ENCODE assay signal across 12 mouse cellular contexts in genomic region chr1:19109711-19110110, GRCm38 (mm10). TPM values are rescaled to one million over a fixed set of nuclear protein-coding genes. Genes with fewer than 3 reads are reported as not detected.
DNase-seq lines count a peak whose midpoint lies in the region; ATAC-seq lines count a peak whose summit lies in the region.
"Had no signal": no experiment of that assay in that cellular context is flagged by ENCODE, and none has a peak within 500 bp of the region (broad histone marks: within the 10 kb centered on the region; RNA-seq: fewer than 3 reads in every experiment).

No protein-coding gene starts in this region.

- H3K4me2 ChIP-seq in forebrain, embryonic 11.5 days (ENCODE audit: low read depth, low read length, severe bottlenecking): no peak overlapping the region
- H3K4me2 ChIP-seq in forebrain, embryonic 13.5 days: no peak overlapping the region
- H3K4me2 ChIP-seq in limb, embryonic 12.5 days: no peak overlapping the region

- 1% methylated on average over 16 of the region's 16 CpGs for WGBS in forebrain, embryonic 11.5 days
- under 1% methylated on average over 16 of the region's 16 CpGs for WGBS in forebrain, embryonic 13.5 days
- under 1% methylated on average over 16 of the region's 16 CpGs for WGBS in limb, embryonic 12.5 days

- H3K4me1 ChIP-seq in forebrain, embryonic 11.5 days (replicated peaks; ENCODE audit: control insufficient read depth, insufficient read depth, low read length): 0 out of 2 replicates have a peak, but pooled peaks cover 2% of the 10 kb centered on the region
- H3K4me1 ChIP-seq in forebrain, embryonic 13.5 days: no peaks in the 10 kb centered on the region
- H3K4me1 ChIP-seq in limb, embryonic 12.5 days (replicated peaks): no peaks in the 10 kb centered on the region

- peaks cover 84% of the 10 kb centered on the region for H3K27me3 ChIP-seq in forebrain, embryonic 11.5 days (ENCODE audit: control insufficient read depth, insufficient read depth, low read length)
- peaks cover 98% of the 10 kb centered on the region for H3K27me3 ChIP-seq in forebrain, embryonic 13.5 days
- peaks cover 92% of the 10 kb centered on the region for H3K27me3 ChIP-seq in limb, embryonic 12.5 days

- ATAC-seq in forebrain, embryonic 11.5 days (replicated peaks; ENCODE audit: low FRiP score): peak; percentile 55; the same call in 1 of the 2 replicates
- no peak for ATAC-seq in forebrain, embryonic 13.5 days
- peak; percentile 52; the same call in 1 of the 2 replicates for ATAC-seq in limb, embryonic 12.5 days (ENCODE audit: insufficient number of reproducible peaks, insufficient read depth, low FRiP score, low TSS enrichment, low read depth)
- ATAC-seq in megakaryocyte progenitor cell, adult 5-6 weeks (replicated peaks; ENCODE audit: poor library complexity): no peak

- H3K9ac ChIP-seq in forebrain, embryonic 11.5 days (ENCODE audit: low read length): no peak overlapping the region
- H3K9ac ChIP-seq in forebrain, embryonic 13.5 days: no peak overlapping the region
- H3K9ac ChIP-seq in limb, embryonic 12.5 days (replicated peaks): no peak overlapping the region

- peak; percentile 79 for DNase-seq in forebrain, embryonic 11.5 days (ENCODE audit: low spot score)
- DNase-seq in ovary, postnatal 14 days (ENCODE audit: low spot score): peak; percentile 11
- DNase-seq in ovary, adult 18-20 months (ENCODE audit: low spot score): no peak
- no peak for DNase-seq in c-Kit-positive CD71-positive TER-119-positive erythroid progenitor cells, embryonic 14.5 days (ENCODE audit: low spot score)
- no peak for DNase-seq in cerebellum, adult 11 months
- DNase-seq: lung, postnatal 10 days had no signal

- no peak overlapping the region for H3K4me3 ChIP-seq in forebrain, embryonic 11.5 days (ENCODE audit: low read depth, low read length)
- no peak overlapping the region for H3K4me3 ChIP-seq in forebrain, embryonic 13.5 days
- H3K4me3 ChIP-seq in limb, embryonic 12.5 days (replicated peaks): no peak overlapping the region
- H3K4me3 ChIP-seq: erythroblast, embryonic 14.5 days had no signal

- no peaks in the 10 kb centered on the region for H3K36me3 ChIP-seq in forebrain, embryonic 11.5 days (ENCODE audit: control insufficient read depth, insufficient read depth, low read length)
- H3K36me3 ChIP-seq in forebrain, embryonic 13.5 days (ENCODE audit: poor library complexity, severe bottlenecking): no peaks in the 10 kb centered on the region
- H3K36me3 ChIP-seq in limb, embryonic 12.5 days: no peaks in the 10 kb centered on the region

- H3K9me3 ChIP-seq in forebrain, embryonic 11.5 days (ENCODE audit: control insufficient read depth, low read length): no peaks in the 10 kb centered on the region
- H3K9me3 ChIP-seq in forebrain, embryonic 13.5 days (replicated peaks): no peaks in the 10 kb centered on the region
- H3K9me3 ChIP-seq in limb, embryonic 12.5 days: no peaks in the 10 kb centered on the region

- no peak overlapping the region for H3K27ac ChIP-seq in forebrain, embryonic 11.5 days (ENCODE audit: low read depth, low read length)
- no peak overlapping the region for H3K27ac ChIP-seq in forebrain, embryonic 13.5 days
- no peak overlapping the region for H3K27ac ChIP-seq in limb, embryonic 12.5 days

RNA-seq across cellular contexts. Expression of gene Tfap2d, which starts 6.9 kb away (rescaled TPM):
- polyA plus RNA-seq in forebrain, embryonic 11.5 days (2014; fragmentation: Nextera tagmentation; extraction: Ambion mirVana): 0.49 and 0.79 TPM in 2 replicates
- 4.0 and 4.2 TPM in 2 replicates for polyA plus RNA-seq in forebrain, embryonic 13.5 days (2015; fragmentation: Nextera tagmentation; extraction: Ambion mirVana)
- polyA plus RNA-seq in limb, embryonic 12.5 days (2016; fragmentation: Nextera tagmentation; extraction: Ambion mirVana): not detected in 2 replicates
- not detected in 2 replicates for total RNA-seq in megakaryocyte progenitor cell, adult 5-6 weeks (2015)
- not detected in 2 replicates for total RNA-seq in megakaryocyte progenitor cell, adult 5-6 weeks (2017)
- total RNA-seq: adrenal gland, postnatal 36 days had no signal
- polyA plus RNA-seq: C2C12; erythroblast, embryonic 14.5 days had no signal

Comparison
In these comparisons a context has a peak if more than half of its experiments do, and no peak if none do; other contexts are left out.
1. ATAC-seq: peak in forebrain, embryonic 11.5 days (single experiment) and limb, embryonic 12.5 days (single experiment); none in forebrain, embryonic 13.5 days (single experiment) and megakaryocyte progenitor cell, adult 5-6 weeks (single experiment).
2. DNase-seq: peak in forebrain, embryonic 11.5 days (single experiment) and ovary, postnatal 14 days (single experiment); none in ovary, adult 18-20 months (single experiment), c-Kit-positive CD71-positive TER-119-positive erythroid progenitor cells, embryonic 14.5 days (single experiment) and cerebellum, adult 11 months (single experiment).